Mouse (Mus musculus): ENCODE measurements at regions not wholly inside any gene's neighbourhood (a gene's known extent, or its start where the extent isn't known, plus 50 kb on each side); places are given as distances from the start of the nearest gene placed in this dataset.
"Not testable (repeated sequence)": the region's sequence is repeated elsewhere in the genome, so short reads cannot be mapped to it uniquely, and the experiment has no call there.

DNA sequence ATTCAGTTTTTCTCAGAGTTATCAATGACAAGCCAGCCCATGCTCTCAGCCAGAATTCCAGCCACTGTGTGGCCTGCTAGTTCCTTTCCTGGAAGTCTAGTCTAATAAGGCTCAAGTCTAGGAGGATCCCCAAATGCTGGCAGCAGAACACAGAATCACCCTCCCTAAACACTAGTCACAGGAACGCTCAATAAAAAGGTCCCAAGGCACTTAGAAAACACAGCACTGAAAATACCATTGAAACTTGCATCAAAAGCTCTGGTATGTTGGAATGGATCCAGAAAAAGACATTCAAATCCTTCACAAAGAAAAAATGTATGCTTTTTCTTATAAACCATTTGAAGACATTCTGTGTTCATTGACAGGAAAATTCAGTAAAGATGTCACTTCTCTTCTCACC is 163.9 kb downstream of the Impad1 start:
- no peaks in the 10 kb centered on the region for H3K27me3 ChIP-seq (ENCODE audit: control insufficient read depth, insufficient read depth, low read length)
- no peak overlapping the region for H3K27ac ChIP-seq
- no peak overlapping the region for H3K9ac ChIP-seq (ENCODE audit: low read depth, low read length)
- H3K4me1 ChIP-seq (ENCODE audit: control insufficient read depth, insufficient read depth, low read length), result no peaks in the 10 kb centered on the region
- intact Hi-C loops (cut with DNase I), result no loop called here
- no peaks in the 10 kb centered on the region for H3K79me2 ChIP-seq (replicated peaks; ENCODE audit: control insufficient read depth, insufficient read depth, low read length)
- no peaks in the 10 kb centered on the region for H3K36me3 ChIP-seq (ENCODE audit: control insufficient read depth, insufficient read depth, low read length)
- no peak for DNase-seq
- WGBS, result 44% methylated on average over 1 of the region's 1 CpGs
- TF ChIP-seq POLR2A (IDR thresholded peaks at IDR 0.05; ENCODE audit: insufficient read depth, low read depth, low read length), result no peak
- TF ChIP-seq CTCF (IDR thresholded peaks at IDR 0.05), result no peak
- TF ChIP-seq EP300 (IDR thresholded peaks at IDR 0.05; ENCODE audit: insufficient read depth, low read depth, low read length), result no peak
- no peak overlapping the region for H3K4me3 ChIP-seq

DNA sequence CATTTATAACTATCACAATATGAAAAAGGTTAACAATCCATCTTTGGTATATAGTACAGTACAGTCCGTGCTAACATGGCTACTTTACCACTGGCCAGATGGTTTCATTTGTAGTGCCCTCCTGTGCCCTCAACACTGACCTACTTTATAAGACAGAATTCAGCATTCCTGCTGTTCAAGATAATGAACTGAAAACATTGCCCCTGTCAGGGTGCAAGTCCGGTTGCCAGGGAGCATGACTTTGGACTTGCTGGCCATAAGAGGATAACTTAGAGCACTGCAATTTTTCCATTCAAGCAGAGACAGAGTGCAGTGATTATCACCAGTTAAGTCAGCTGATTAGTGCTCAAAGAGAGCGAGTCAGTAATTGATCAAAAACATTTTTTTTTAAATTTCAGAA is 169.3 kb downstream of the Impad1 start:
- Histone ChIP-seq H3K36me3 (ENCODE audit: control insufficient read depth, insufficient read depth, low read length) (no peaks in the 10 kb centered on the region), H3K27ac (no peak overlapping the region), H3K27me3 (ENCODE audit: control insufficient read depth, insufficient read depth, low read length) (no peaks in the 10 kb centered on the region), H3K4me1 (ENCODE audit: control insufficient read depth, insufficient read depth, low read length) (no peaks in the 10 kb centered on the region), H3K9ac (ENCODE audit: low read depth, low read length) (no peak overlapping the region), H3K4me3 (no peak overlapping the region), H3K79me2 (replicated peaks; ENCODE audit: control insufficient read depth, insufficient read depth, low read length) (no peaks in the 10 kb centered on the region)
- WGBS, result 60% methylated on average over 3 of the region's 3 CpGs
- no peak for TF ChIP-seq CTCF (IDR thresholded peaks at IDR 0.05)
- no peak for TF ChIP-seq EP300 (IDR thresholded peaks at IDR 0.05; ENCODE audit: insufficient read depth, low read depth, low read length)
- no peak for TF ChIP-seq POLR2A (IDR thresholded peaks at IDR 0.05; ENCODE audit: insufficient read depth, low read depth, low read length)
- no peak for DNase-seq
- intact Hi-C loops (cut with DNase I), result no loop called here

DNA sequence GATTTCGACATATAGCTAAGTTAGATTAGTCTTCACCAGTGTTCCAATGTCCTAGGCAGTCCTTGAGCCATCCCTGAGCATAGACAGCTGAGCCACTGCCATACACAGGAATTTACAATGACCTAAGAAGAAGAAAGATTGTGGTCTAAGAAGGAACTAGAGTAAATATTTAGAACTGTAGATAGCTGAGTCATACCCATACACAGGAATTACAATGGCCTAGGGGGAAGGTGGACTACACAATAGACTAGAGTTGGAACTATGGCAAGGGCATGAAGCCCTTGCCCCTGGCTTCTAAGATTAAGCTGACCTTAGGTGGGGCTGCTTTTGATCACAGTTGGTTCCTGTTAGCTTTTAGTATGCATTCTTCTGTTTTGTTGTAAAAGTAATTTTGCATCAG is 173.0 kb downstream of the Impad1 start:
- H3K4me1 ChIP-seq (ENCODE audit: control insufficient read depth, insufficient read depth, low read length); H3K27me3 ChIP-seq (ENCODE audit: control insufficient read depth, insufficient read depth, low read length); H3K79me2 ChIP-seq (replicated peaks; ENCODE audit: control insufficient read depth, insufficient read depth, low read length); DNase-seq; intact Hi-C loops (cut with DNase I); H3K36me3 ChIP-seq (ENCODE audit: control insufficient read depth, insufficient read depth, low read length); H3K9ac ChIP-seq (ENCODE audit: low read depth, low read length); H3K4me3 ChIP-seq; H3K27ac ChIP-seq: not testable (repeated sequence)
- WGBS, result 65% methylated on average over 1 of the region's 1 CpGs

DNA sequence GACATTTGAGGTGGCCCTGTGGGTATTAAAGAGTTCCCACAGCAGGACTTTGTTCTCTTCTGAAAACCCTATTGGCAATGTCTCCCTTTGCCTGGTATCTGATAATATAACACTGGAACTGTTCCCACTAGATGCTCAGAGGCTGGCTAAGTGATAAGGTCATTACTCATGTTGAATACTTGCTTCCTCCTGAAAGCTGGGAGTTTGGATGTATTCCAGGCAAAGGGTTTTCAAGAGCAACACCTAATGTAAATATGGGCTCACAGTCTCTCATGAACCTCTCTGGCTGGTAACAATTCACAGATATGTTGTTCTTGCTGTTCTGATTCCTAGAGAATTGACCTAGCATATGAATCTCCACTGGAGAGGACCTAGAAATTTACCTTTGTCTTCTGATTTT is 178.6 kb downstream of the Impad1 start:
- Histone ChIP-seq H3K79me2 (replicated peaks; ENCODE audit: control insufficient read depth, insufficient read depth, low read length) (no peaks in the 10 kb centered on the region), H3K4me1 (ENCODE audit: control insufficient read depth, insufficient read depth, low read length) (no peaks in the 10 kb centered on the region), H3K27me3 (ENCODE audit: control insufficient read depth, insufficient read depth, low read length) (no peaks in the 10 kb centered on the region), H3K36me3 (ENCODE audit: control insufficient read depth, insufficient read depth, low read length) (no peaks in the 10 kb centered on the region), H3K9ac (ENCODE audit: low read depth, low read length) (no peak overlapping the region), H3K27ac (no peak overlapping the region), H3K4me3 (no peak overlapping the region)
- no peak for DNase-seq
- TF ChIP-seq CTCF (IDR thresholded peaks at IDR 0.05), result no peak
- no peak for TF ChIP-seq POLR2A (IDR thresholded peaks at IDR 0.05; ENCODE audit: insufficient read depth, low read depth, low read length)
- TF ChIP-seq EP300 (IDR thresholded peaks at IDR 0.05; ENCODE audit: insufficient read depth, low read depth, low read length), result no peak
- intact Hi-C loops (cut with DNase I), result no loop called here

All from heart, adult 2 months (tissue).